Mouse (Mus musculus) brain, embryonic 18.5 days (tissue): ENCODE measurements at regions not wholly inside any gene's neighbourhood (a gene's known extent, or its start where the extent isn't known, plus 50 kb on each side); places are given as distances from the start of the nearest gene placed in this dataset.

Experiments
- DNase-seq: peaks from one replicate; pipeline ENCODE4 v3.0.0-alpha.2; 2012; ENCODE audit warnings: low read depth, low spot score

DNA sequence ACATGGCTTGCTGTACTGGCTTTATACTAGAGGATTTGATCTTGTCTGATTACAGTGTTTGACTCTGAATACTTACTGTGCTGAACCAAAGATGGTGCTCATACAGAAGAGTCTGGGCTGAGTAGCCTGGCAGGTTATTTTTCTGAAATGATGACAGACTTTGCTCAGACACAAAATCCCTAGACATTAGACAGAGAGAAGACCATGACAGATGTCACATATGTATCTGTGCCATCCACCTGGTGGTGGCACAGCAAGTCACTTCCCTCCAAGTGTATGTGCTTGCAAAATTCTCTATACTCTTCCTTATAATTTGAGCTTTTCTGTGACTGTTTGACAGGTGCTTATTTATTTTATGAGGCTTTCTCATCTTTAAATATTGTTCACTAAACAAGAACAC lies 80.7 kb downstream of the Gm7361 start:
- no peak for DNase-seq

GRCm38 (mm10) chr5:26339266-26339665 lies 81.8 kb downstream of the Gm7361 start:
- DNase-seq, result no peak

DNA sequence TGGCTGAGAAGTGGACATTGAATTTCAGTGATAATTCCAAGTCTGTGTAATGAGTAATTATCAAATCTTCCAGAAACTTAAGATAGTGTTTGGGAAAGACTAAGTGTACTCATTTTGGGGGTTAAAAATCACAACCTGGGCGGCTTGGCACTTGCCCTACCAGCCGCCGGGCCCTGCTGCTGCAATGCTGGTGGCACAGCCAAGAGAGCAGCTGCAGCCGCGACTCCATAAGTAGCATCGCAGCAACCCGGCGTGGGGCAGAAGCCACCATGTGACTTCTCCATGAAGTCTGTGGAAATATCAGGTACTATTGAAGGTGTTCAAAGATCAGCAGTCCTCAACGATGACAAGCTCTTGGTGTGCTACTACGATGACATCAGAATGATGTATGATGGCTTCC lies 97.7 kb downstream of the Gm7361 start:
- DNase-seq, result no peak

- DNase-seq, result no peak
Observed at GRCm38 (mm10) chr5:26359082-26359481, 101.6 kb downstream of the Gm7361 start.

DNA sequence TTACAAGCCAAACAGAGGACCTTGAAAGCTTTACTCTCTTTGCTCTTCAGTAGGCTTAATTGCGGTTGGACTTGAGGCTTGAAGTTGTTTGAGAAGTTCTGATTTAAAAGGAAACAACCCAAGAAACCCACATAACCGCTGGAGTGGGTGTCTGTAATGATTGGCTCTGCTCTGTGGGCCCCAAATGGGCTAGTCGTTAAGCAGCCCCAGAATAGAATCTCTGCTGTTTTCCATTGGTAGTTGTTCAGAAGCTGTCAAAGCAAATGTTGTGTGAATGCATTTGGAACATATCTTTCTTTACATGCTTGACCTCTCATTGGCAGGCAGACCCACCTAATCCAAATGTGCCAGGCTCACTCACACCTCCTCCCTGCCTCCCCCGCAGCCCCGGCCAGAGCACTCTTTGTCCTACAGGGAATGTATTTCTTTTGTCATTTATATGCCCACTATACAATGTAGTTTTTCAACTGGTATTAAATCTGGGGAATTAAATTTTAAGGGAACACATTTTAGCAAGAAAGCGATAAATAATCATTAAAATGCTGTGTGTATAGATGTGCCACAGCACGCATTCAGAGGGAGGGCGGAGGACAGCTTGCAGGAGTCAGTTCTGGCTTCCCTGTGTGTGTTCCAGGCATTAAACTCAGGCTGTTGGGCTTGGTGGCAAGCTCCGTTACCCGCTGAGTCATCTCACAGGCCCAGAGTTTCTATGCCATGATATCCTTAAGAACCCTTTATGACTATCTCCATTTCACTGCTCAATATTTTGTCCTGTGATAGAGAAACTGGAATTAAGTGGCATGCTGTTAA lies 116.9 kb downstream of the Gm7361 start:
- no peak for DNase-seq

GRCm38 (mm10) chr5:26407088-26407672 lies 149.7 kb downstream of the Gm7361 start:
- no peak for DNase-seq

DNA sequence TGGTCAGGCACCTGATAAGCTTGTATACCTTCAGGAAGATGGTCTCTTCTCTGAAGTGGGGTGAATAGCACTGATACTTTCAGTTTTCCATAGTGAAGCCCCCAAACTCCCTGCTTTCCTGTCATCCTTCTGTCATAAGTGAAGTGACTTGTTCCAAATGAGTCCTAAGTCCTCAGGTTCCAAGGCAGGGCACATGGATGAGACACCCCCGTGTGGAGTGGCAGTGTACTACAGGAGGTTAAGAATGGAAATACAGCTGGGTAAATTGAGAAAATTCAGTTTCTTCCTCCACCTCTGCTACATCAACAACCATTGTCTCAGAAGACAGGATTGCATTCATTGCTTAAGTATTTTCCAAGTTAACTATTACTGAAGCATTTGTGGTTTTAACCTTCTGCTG lies 155.7 kb downstream of the Gm7361 start:
- DNase-seq, result no peak

DNA sequence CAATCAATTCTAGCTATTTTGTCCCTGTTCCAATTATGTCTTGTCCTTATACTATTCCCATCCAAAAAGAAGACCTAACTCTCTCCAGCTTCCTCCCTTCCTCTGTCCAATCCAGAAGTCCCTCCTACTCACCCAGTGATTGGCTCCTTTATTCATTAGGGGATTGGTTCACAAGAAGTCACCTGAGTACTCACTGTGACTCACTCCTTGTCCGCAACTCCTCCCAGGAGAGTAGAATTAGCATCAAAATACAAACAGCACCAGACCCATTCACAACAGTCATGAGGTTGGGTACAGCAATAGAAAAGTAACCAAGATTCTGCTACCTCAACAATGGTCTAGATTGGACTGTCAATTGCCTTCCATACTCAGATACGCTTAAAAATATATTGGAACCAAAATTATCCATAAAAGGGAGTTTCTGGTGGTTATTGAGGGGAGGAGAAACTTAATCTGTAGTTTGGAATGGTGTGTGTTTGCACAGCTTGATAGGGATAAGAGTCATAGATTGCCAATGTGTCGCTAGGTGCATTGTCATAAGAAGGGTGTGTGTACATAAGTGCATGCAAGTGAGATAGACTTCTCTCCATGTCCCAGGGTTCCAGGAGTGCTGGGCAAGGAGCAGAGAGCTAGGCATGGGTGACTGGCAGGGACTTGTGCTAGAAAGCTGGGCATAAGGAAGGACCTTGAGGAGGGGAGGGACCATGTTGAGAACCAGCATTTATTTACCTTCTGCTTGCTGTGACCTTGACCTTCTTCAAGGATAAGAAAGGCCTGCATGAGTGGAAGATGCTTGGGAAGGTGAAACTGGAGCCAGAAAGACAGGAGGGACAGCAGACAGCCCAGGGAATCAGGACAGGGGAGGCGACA lies 187.1 kb downstream of the Gm7361 start:
- no peak for DNase-seq

DNA sequence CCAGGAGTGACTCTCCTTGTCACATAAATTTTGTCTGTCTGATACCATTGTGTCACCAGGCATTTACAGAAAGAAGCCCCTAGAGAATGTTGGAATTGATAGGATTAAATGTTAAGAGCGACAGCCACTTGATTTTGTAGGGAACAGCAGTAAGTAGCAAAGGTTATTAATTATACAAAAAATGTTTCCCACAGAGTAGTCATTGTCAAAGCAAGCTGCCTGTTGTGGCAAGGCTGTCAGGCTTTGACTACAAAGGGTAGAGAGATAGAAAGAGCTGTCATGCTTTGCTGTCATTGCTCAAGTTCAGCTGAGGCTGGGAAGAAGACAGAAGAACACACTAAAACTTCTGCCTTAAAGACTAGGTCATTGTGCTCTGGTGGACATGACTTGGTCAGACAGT lies 193.8 kb downstream of the Gm7361 start:
- peak; percentile 24 for DNase-seq

DNA sequence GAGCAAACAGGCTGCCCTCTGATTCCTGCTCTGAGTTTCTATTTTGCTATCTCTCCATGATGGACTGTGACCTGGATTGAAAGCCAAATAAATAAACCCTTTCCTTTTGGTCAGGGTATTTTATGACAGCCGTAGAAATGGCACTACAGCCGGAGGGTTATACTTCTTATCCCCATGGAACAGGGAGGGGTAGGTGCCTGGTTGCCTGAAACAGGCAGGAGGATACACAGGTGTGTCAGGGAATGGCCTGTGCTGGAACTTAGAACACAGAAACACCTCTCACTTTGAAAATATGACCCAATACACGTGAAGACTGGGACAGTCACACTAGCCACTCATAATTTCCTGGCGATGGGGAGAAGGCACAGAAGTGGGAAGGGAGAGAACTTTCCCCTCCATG lies 200.1 kb downstream of the Gm7361 start:
- DNase-seq, result no peak

GRCm38 (mm10) chr5:26466666-26467065 lies 209.2 kb downstream of the Gm7361 start:
- no peak for DNase-seq

DNA sequence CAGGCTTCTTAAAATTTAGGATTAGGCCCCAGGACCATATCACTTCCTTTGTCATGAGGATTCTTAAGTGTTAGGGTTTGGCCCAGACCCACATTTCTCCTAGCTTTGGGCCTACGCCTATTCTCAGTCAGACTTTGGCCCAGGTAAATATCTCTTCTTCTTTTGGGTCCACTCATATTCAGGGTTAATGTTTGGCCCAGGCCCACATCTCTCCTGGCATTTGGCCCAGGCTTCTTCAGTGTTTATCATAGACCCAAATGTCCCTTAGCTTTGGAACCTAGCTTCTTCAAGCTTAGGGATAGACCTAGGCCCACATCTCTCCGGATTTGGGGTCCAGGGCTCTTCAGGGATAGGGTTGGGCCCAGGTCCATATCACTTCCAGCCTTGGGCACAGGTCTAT lies 228.2 kb downstream of the Gm7361 start:
- no peak for DNase-seq

GRCm38 (mm10) chr5:26494003-26494402 lies 236.5 kb downstream of the Gm7361 start:
- no peak for DNase-seq

DNA sequence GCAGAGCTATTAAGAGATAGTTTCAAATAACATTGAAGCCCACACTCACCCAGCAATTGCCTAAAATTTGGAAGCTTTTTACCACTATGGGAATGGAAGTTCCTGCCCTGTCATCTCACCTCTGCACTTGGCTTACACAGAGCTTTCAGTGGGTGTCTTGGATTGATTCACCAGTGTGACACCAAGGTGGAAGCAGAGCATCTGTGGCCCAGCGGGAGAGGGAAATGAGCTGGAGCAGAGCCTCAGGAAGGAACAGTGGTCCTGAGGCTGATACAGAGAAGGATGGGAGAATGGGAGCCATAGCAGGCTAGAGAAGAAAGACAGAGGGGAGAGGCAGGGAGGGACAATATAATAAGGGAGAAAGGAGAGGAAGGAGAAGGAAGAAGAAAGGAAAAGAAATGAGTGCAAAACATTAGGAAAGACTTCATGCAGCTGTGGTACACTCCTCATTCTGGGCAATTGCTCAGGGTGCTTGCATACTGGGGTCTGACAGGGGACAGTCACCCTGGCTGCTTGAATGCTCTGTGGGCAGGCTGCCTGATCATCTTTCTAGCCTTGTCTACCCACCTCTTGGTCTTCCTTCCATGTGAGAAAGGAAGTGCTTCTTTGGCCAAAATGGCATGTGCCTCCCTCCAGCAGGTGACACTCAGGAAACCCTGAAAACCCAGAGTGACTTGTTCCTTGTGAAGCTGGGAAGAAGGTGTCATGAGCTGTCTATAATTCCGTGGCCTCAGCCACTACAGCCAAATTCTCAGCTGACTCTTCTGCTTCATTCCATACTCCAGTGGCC lies 240.3 kb downstream of the Gm7361 start:
- no peak for DNase-seq

- no peak for DNase-seq
Observed at GRCm38 (mm10) chr5:26509525-26510168, 252.2 kb downstream of the Gm7361 start.

GRCm38 (mm10) chr5:26513039-26513955 lies 255.8 kb downstream of the Gm7361 start:
- no peak for DNase-seq

- DNase-seq, result no peak
Observed at GRCm38 (mm10) chr5:26535556-26535955, 278.1 kb downstream of the Gm7361 start.

GRCm38 (mm10) chr5:26563291-26563690 lies 253.7 kb upstream of the Dpp6 start:
- no peak for DNase-seq

DNA sequence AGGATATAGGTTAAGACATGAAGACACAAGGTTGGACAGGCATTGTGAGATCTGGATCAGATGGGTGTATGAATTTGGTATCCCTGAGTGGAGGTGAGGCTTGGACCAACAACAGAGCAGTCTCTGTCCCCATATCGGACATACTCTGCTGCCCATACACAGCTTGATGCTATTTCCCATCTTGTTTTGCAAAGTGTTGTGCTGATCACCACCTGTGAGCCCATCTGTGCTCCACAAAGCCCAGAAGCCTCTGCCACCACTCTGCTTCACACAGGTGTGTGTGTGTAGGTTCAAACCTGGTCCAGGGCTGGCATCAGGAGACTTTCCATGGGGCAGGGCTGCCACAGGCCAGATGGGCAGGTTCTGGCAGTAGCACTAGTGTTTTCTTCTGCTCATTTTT lies 252.9 kb upstream of the Dpp6 start:
- DNase-seq, result no peak

DNA sequence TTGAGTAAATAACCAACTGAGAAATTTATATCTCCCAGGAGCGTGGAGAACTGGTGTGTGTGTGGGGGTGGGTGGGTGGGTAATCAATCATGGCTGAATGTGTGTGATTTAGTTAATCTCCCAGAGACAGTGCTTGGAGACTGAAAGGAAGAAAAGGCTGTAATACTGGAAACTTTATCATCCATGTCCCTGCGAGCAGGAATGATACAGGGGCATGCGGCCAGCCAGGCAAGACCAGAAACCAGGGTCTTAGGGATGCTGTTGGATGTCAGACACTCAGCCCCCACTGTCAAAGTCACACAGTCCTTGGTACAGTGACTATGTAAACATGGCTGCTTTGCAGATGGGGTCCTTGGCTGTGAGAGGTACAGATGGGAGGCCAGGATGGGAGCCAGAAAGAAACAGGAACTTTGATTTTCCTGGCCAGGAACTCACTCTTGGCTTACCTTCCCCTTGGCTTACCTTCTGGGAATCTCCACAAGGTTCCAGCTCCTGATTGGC lies 244.3 kb upstream of the Dpp6 start:
- no peak for DNase-seq
